Mouse (Mus musculus) hindbrain, embryonic 13.5 days (tissue): ENCODE data around the gene Map4. TPM values are rescaled to one million over a fixed set of nuclear protein-coding genes. Genes with fewer than 3 reads are reported as not detected.

Experiments used
- ATAC-seq: fragments of 200-750 bp; cut with Nextera tagmentation; 2 replicates; pipeline ENCODE4 v1.8.0; 2017; ENCODE audit warnings: moderate TSS enrichment; ENCODE audit not compliant: low FRiP score
- H3K27ac ChIP-seq: fragments of 300-500 bp; sonication (generic); 2 replicates; pipeline ENCODE4 v1.5.1; 2015; ENCODE audit warnings: inconsistent platforms, mild to moderate bottlenecking, moderate library complexity
- H3K27me3 ChIP-seq: fragments of 300-500 bp; sonication (generic); 2 replicates; pipeline ENCODE4 v1.6.1; 2015; ENCODE audit warnings: mild to moderate bottlenecking, inconsistent platforms
- H3K36me3 ChIP-seq: fragments of 300-500 bp; sonication (generic); 2 replicates; pipeline ENCODE4 v1.6.1; 2015; ENCODE audit warnings: mild to moderate bottlenecking, inconsistent platforms
- H3K4me1 ChIP-seq: fragments of 300-500 bp; sonication (generic); replicated peaks from 2 replicates; pipeline ENCODE4 v1.6.1; 2015; ENCODE audit warnings: inconsistent platforms
- H3K4me2 ChIP-seq: fragments of 300-500 bp; sonication (generic); 2 replicates; pipeline ENCODE4 v1.6.1; 2015; ENCODE audit warnings: inconsistent platforms, mild to moderate bottlenecking, moderate library complexity
- H3K4me3 ChIP-seq: fragments of 300-500 bp; sonication (generic); 2 replicates; pipeline ENCODE4 v1.5.1; 2015; ENCODE audit warnings: mild to moderate bottlenecking, inconsistent platforms
- H3K9ac ChIP-seq: fragments of 300-500 bp; sonication (generic); 2 replicates; pipeline ENCODE4 v1.6.1; 2015; ENCODE audit warnings: mild to moderate bottlenecking, inconsistent platforms
- H3K9me3 ChIP-seq: fragments of 300-500 bp; sonication (generic); 2 replicates; pipeline ENCODE4 v1.6.1; 2016; ENCODE audit warnings: inconsistent platforms
- WGBS: fragments of 180-500 bp; shearing (Covaris S2); methylation state at CpG from one replicate; pipeline ENCODE4 v1.1.7; 2015; 5-methylcytosine and 5-hydroxymethylcytosine counted together
- polyA plus RNA-seq: library from polyadenylated mRNA; unstranded; fragments of >200 nt; fragmentation: Nextera tagmentation; extraction: Ambion mirVana; gene quantifications from 2 replicates; pipeline ENCODE4 v1.2.1, GENCODE M21; 2015

The Map4 gene
- polyA plus RNA-seq, 1 experiment from 2014 or later: 156 TPM

DNA sequence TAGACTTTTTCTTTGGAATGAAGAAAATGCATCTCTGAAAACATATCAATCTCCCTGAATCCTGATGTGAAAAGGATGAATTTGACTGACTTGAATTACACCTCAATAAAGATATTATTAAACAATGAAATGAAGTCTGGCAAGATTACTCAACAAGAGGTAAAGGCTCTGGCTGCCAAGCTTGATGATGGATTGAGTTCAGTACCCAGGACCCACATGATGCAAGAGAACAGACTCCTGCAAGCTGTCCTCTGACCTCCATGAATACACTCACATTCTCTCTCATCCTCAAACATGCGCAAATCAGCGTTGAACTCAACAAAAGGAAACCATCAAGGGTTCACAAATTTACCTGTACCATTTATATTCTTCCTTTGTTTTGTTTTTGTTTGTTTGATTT is 90.9 kb downstream of the Map4 start:
- Histone ChIP-seq H3K36me3 (no peaks in the 10 kb centered on the region), H3K4me1 (peaks cover 10% of the 10 kb centered on the region), H3K27me3 (no peaks in the 10 kb centered on the region), H3K27ac (no peak overlapping the region), H3K4me3 (no peak overlapping the region), H3K9ac (no peak overlapping the region), H3K9me3 (no peaks in the 10 kb centered on the region), H3K4me2 (no peak overlapping the region)
- WGBS: 90% methylated on average over 2 of the region's 2 CpGs
- ATAC-seq: no peak

DNA sequence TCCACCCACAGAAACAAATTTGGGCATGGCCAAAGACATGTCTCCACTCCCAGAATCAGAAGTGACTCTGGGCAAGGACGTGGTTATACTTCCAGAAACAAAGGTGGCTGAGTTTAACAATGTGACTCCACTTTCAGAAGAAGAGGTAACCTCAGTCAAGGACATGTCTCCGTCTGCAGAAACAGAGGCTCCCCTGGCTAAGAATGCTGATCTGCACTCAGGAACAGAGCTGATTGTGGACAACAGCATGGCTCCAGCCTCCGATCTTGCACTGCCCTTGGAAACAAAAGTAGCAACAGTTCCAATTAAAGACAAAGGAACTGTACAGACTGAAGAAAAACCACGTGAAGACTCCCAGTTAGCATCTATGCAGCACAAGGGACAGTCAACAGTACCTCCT is 103.8 kb downstream of the Map4 start:
- Histone ChIP-seq H3K9ac (no peak overlapping the region), H3K36me3 (peaks cover 44% of the 10 kb centered on the region), H3K4me3 (no peak overlapping the region), H3K27me3 (no peaks in the 10 kb centered on the region), H3K4me2 (no peak overlapping the region), H3K27ac (no peak overlapping the region), H3K4me1 (no peaks in the 10 kb centered on the region), H3K9me3 (no peaks in the 10 kb centered on the region)
- ATAC-seq: no peak
- 84% methylated on average over 4 of the region's 4 CpGs for WGBS

DNA sequence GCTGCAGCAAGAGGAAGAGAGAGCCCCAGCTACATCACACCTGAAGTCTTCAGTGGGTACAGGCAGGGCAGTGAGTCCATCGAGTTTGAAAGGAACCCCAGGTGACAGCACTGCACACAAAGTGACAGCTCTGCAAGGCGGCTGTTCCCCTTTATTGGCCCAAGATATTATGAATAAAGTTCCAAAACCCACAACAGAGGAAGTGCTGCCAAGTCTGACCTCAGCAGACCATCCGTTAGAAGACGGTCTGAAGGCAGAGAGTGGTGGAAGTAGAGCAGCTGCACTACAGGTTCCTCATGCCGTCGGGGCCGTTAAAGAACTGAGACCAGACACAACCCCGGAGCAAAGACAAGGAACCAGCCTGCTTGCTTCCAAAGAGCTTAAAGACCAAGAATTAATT is 106.6 kb downstream of the Map4 start:
- H3K27me3 ChIP-seq: no peaks in the 10 kb centered on the region
- H3K36me3 ChIP-seq: peaks cover 48% of the 10 kb centered on the region
- H3K4me1 ChIP-seq: no peaks in the 10 kb centered on the region
- no peak overlapping the region for H3K4me2 ChIP-seq
- no peaks in the 10 kb centered on the region for H3K9me3 ChIP-seq
- no peak overlapping the region for H3K4me3 ChIP-seq
- no peak overlapping the region for H3K9ac ChIP-seq
- 91% methylated on average over 8 of the region's 8 CpGs for WGBS
- no peak overlapping the region for H3K27ac ChIP-seq
- ATAC-seq: no peak

DNA sequence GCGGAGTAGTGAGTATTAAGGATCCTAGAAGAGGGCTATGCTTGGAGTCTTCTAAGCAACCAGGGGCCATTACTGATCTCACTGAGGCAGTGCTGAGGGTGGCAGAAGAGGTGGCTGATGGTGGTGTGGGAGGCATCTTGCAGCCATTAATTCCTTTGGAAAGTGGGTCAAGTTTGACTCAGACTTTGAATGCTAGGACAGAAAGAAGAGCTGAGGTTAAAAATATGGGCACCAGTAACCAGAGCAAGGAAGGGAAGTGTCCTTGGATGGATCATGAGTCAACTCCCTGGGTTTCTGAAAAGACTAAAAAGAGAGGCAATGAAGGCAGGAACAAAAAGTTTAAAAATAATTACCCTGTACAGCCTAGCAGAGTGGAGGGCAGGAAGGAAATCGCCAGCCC is 107.2 kb downstream of the Map4 start:
- Histone ChIP-seq H3K36me3 (peaks cover 48% of the 10 kb centered on the region), H3K4me2 (no peak overlapping the region), H3K4me1 (no peaks in the 10 kb centered on the region), H3K27ac (no peak overlapping the region; the same call in 1 of the 2 replicates), H3K27me3 (no peaks in the 10 kb centered on the region), H3K4me3 (no peak overlapping the region), H3K9ac (no peak overlapping the region), H3K9me3 (no peaks in the 10 kb centered on the region)
- no peak for ATAC-seq
- 92% methylated on average over 2 of the region's 2 CpGs for WGBS

DNA sequence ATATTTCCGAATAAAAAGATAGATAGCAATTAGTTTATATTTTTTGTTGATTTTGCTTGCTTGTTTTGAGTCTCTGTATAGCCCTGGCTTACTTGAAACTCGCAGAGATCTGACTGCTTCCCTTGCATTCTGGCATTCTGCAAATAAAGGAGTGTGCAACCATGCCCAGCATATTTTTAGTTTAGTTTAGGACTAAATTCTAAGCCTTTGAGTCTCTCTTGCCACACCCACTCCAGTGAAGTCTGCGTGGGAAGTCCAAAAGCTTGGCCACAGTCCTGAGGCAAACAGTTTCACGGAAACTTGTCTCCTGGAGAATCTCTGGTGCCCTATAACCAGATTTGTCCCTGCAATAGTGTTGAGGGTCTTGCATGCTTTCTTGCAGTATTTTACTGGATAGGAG is 113.1 kb downstream of the Map4 start:
- H3K4me1 ChIP-seq: peaks cover 12% of the 10 kb centered on the region
- WGBS: 96% methylated on average over 4 of the region's 4 CpGs
- H3K4me2 ChIP-seq: no peak overlapping the region
- H3K9me3 ChIP-seq: no peaks in the 10 kb centered on the region
- peaks cover 10% of the 10 kb centered on the region for H3K36me3 ChIP-seq
- H3K27ac ChIP-seq: no peak overlapping the region
- H3K9ac ChIP-seq: no peak overlapping the region
- no peak overlapping the region for H3K4me3 ChIP-seq
- no peaks in the 10 kb centered on the region for H3K27me3 ChIP-seq
- ATAC-seq: no peak

DNA sequence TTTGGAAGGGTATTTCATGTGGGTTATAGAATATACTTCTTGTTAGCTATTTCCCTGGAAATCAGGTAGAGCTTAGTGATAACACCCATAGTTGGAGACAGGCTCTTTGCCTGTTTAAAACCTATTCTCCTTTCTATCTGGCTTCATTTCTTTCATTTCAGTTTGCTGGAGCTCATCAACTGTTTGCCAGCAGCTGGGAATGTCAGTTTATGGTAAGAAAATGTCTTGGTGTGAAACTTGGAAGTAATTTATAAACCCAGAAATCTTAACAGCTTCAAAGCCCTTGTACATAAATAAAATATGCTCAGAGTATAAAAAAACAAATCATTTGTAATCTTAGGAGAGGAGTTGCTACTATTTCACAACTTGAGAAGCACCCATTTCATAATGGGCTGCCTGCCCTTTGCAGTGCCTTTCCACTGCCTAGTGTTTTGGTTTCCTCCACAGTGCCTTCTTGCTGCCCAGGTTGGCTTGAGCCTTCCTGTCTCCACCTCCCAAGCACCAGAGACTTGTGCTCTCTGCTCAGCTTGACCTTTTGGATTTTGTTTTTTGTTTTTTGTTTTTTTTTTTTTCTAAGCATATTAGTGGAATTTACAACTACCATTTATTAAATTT is 114.6 kb downstream of the Map4 start:
- peaks cover 16% of the 10 kb centered on the region for H3K4me1 ChIP-seq
- H3K9ac ChIP-seq: no peak overlapping the region
- H3K4me3 ChIP-seq: no peak overlapping the region
- no peaks in the 10 kb centered on the region for H3K27me3 ChIP-seq
- H3K36me3 ChIP-seq: no peaks in the 10 kb centered on the region
- ATAC-seq: no peak
- H3K27ac ChIP-seq: no peak overlapping the region
- H3K4me2 ChIP-seq: no peak overlapping the region
- H3K9me3 ChIP-seq: no peaks in the 10 kb centered on the region

DNA sequence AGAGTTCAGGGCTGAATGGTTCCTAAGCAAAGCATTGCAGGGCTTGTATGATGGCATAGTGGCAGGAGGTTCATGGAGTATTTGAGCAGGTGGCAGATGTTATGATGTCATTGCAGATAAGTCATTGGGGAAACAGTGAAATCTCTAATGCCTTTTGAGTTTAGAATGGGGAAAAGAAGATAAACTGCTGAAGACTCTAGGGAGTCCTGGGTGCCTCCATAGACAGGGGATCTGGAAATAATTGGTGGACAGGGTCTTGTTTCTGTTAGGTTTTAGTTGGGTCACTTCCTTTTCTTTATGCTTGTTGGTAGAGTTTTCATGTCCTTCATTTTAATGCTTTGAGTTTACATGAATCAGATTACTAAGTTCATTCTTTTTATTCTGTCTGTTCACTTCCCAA is 116.0 kb downstream of the Map4 start:
- ATAC-seq: no peak
- no peaks in the 10 kb centered on the region for H3K9me3 ChIP-seq

DNA sequence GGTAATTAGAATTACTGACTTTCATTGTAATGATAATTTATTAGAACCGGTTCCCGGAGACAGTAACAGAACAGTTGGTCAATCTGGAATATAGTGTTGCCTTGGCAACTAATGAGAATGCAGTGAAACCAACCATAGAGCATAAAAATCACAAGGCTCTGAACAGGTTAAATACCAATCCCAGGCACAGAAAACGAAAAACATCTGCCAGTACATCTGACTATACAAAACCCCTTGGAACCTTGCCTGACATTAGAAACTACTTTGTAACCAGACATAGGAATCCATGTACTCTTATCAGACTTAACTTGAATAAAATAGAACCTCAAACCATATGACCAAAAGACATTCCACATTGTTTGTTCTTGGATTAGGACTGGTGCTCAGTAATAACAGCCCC is 116.6 kb downstream of the Map4 start:
- WGBS: 11% methylated on average over 3 of the region's 3 CpGs
- peaks cover 34% of the 10 kb centered on the region for H3K4me1 ChIP-seq
- H3K4me2 ChIP-seq: no peak overlapping the region
- H3K4me3 ChIP-seq: no peak overlapping the region
- no peaks in the 10 kb centered on the region for H3K36me3 ChIP-seq
- no peak for ATAC-seq
- peak overlapping the region; percentile 26 for H3K27ac ChIP-seq
- H3K9me3 ChIP-seq: no peaks in the 10 kb centered on the region
- no peaks in the 10 kb centered on the region for H3K27me3 ChIP-seq
- H3K9ac ChIP-seq: no peak overlapping the region

More for the DNA sequence above, 116.0 kb downstream of the Map4 start:
- Histone ChIP-seq H3K4me2 (no peak overlapping the region), H3K27ac (no peak overlapping the region), H3K27me3 (no peaks in the 10 kb centered on the region), H3K4me3 (no peak overlapping the region), H3K4me1 (peaks cover 28% of the 10 kb centered on the region), H3K36me3 (no peaks in the 10 kb centered on the region), H3K9ac (no peak overlapping the region)

DNA sequence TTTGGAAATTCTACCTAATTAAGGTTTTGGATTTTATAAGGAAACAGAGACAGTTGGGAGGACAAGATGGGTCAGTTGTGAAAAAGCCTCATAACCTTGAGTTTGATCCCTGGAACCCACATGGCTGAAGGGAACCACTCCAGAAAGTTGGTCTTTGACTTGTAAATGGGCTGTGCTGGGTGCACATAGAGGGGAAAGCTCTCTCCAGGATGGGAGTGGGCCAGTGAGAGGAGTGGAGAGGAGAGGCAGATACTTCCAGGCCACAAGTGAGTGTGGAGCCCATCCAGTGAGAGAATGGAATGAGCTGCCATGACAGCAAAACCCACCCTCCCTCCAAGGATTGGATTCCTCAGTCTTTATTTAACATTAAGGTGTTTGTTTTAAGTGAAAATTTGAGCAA is 119.9 kb downstream of the Map4 start:
- Histone ChIP-seq H3K36me3 (no peaks in the 10 kb centered on the region), H3K4me2 (peak overlapping the region; percentile 79), H3K4me1 (peaks cover 63% of the 10 kb centered on the region), H3K9ac (0 out of 2 replicates have a peak overlapping the region, but pooled peaks have one; percentile 24), H3K27me3 (no peaks in the 10 kb centered on the region), H3K9me3 (no peaks in the 10 kb centered on the region), H3K27ac (peak overlapping the region; percentile 72; the same call in 1 of the 2 replicates), H3K4me3 (peak overlapping the region; percentile 48; the same call in 1 of the 2 replicates)
- no peak for ATAC-seq

DNA sequence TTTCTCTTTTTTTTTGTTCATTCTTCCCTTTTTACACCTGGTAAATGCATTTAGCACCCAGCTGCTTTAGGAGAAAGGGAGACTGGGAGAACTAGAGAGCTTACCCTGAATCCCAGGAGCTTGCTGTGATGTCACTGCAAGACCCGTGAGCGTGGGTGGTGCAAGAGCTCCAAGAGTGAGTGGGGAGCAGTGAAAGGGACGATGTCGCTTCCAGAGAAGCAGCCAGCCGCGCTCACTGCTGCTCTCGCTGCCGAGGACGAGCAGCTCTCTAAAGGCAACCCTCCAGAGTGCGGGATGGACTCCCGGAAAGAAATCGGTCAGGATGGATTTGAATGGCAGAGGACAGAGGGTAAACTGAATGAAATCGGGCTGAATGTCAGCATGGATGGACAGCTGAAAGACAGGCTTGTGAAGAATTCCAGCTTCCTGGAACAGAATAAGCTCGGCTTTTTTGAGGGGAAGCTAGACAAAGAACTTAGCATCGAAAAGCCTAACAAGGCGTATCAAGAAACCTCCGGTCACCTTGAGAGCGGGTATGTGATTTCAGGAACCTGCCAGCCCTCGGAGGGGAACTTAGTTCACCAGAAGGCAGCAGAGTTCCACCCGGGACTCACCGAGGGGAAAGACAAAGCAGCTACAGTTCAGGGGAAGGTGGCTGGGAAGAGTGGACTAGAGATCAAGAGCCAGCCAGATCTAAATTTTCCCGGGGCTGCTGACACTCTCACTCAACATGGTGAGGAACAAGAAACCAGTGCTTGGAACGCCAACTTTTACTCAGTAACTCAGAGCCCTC is 120.8 kb downstream of the Map4 start:
- H3K4me1 ChIP-seq: peaks cover 69% of the 10 kb centered on the region
- H3K27ac ChIP-seq: peak overlapping the region; percentile 97
- peak overlapping the region; percentile 48 for H3K4me3 ChIP-seq
- no peaks in the 10 kb centered on the region for H3K9me3 ChIP-seq
- H3K9ac ChIP-seq: peak overlapping the region; percentile 81
- 12% methylated on average over 23 of the region's 23 CpGs for WGBS
- no peaks in the 10 kb centered on the region for H3K36me3 ChIP-seq
- H3K4me2 ChIP-seq: peak overlapping the region; percentile 79
- 0 out of 2 replicates have a peak, but pooled peaks have one; percentile 21 for ATAC-seq
- H3K27me3 ChIP-seq: no peaks in the 10 kb centered on the region

DNA sequence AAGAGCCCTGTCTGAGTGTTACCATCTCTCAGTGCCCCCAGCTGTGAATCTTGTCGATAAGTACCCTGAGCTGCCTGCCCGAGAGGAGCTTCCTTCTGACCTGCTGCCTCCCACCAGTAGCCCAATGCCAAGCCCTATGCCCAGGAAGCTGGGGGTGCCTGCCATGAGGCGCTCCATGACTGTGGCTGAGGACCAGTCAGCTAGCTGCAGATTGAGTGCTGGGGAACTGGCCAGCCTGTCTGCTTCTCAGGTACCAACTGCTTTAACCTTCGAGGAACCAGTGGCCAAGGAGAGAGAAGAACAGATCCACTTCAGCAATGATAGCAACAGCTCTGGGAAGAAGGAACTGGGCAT is 121.7 kb downstream of the Map4 start:
- peak; percentile 11; the same call in 1 of the 2 replicates for ATAC-seq
- no peaks in the 10 kb centered on the region for H3K36me3 ChIP-seq
- H3K27me3 ChIP-seq: no peaks in the 10 kb centered on the region
- H3K9me3 ChIP-seq: no peaks in the 10 kb centered on the region
- H3K27ac ChIP-seq: peak overlapping the region; percentile 97
- H3K9ac ChIP-seq: peak overlapping the region; percentile 81
- peaks cover 72% of the 10 kb centered on the region for H3K4me1 ChIP-seq
- peak overlapping the region; percentile 79 for H3K4me2 ChIP-seq
- H3K4me3 ChIP-seq: peak overlapping the region; percentile 48
- WGBS: 44% methylated on average over 4 of the region's 4 CpGs

DNA sequence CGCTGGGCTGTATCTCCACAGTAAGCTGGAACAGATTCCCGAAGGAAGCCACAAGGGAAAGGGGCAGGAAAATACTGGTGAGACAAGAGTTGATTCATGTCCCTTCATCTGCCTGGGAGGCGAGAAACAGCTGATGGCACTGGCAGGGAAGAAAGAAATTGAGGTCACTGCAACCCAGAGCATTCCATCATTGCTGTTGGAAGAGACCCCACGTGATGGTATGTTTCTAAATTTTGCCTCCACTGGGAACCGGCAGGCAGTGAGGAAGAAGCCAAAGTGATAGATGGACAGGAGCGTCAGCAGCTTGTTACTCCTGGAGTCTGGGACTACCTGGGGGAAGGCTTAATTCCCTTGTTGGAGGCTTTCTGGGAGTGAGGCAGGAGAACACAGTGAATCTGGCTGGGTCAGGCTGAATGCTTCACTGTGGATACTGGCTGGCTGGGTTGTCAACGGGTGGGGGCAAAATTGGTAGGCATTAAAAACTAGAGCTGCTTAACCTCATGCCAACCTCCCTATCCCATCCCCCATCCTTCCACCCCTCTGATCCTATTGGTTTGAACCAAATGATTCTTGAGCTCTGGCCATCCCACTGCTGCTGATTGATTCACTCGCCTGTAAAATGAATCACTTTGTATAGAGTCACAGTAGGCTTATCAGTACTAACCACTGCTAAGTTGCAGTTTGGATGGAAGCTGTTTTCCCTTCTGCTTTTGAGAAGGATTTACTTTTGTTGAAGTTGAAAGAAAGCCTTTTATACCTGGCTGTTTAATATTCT is 122.2 kb downstream of the Map4 start:
- H3K36me3 ChIP-seq: no peaks in the 10 kb centered on the region
- no peaks in the 10 kb centered on the region for H3K9me3 ChIP-seq
- peak overlapping the region; percentile 81 for H3K9ac ChIP-seq
- no peaks in the 10 kb centered on the region for H3K27me3 ChIP-seq
- peak; percentile 83 for ATAC-seq
- peak overlapping the region; percentile 79 for H3K4me2 ChIP-seq
- H3K27ac ChIP-seq: peak overlapping the region; percentile 97
- peaks cover 67% of the 10 kb centered on the region for H3K4me1 ChIP-seq
- WGBS: 11% methylated on average over 8 of the region's 8 CpGs
- peak overlapping the region; percentile 48 for H3K4me3 ChIP-seq
